Mouse (Mus musculus) embryonic facial prominence, embryonic 11.5 days (tissue): ENCODE measurements around the gene Lcp1. TPM values are rescaled to one million over a fixed set of nuclear protein-coding genes. Genes with fewer than 3 reads are reported as not detected.

ENCODE experiments used
- ATAC-seq: fragments of 200-750 bp; cut with Nextera tagmentation; replicated peaks from 2 replicates; pipeline ENCODE4 v1.8.0; 2017; ENCODE audit warnings: low read depth; ENCODE audit not compliant: insufficient number of reproducible peaks, low FRiP score, low TSS enrichment
- DNase-seq: peaks from one replicate; pipeline ENCODE4 v3.0.0-alpha.2; 2015; ENCODE audit warnings: low spot score
- H3K27ac ChIP-seq: fragments of 300-500 bp; sonication (generic); replicated peaks from 2 replicates; pipeline ENCODE4 v1.5.1; 2014; ENCODE audit warnings: mild to moderate bottlenecking, low read depth, low read length, control low read depth
- H3K27me3 ChIP-seq: fragments of 300-500 bp; sonication (generic); 2 replicates; pipeline ENCODE4 v1.6.1; 2014; ENCODE audit warnings: mild to moderate bottlenecking, low read length, moderate library complexity, mixed read lengths; ENCODE audit not compliant: control insufficient read depth, insufficient read depth
- H3K36me3 ChIP-seq: fragments of 300-500 bp; sonication (generic); replicated peaks from 2 replicates; pipeline ENCODE4 v1.6.1; 2014; ENCODE audit warnings: low read depth, mild to moderate bottlenecking, low read length, moderate library complexity, mixed read lengths; ENCODE audit not compliant: control insufficient read depth, insufficient read depth
- H3K4me1 ChIP-seq: fragments of 300-500 bp; sonication (generic); 2 replicates; pipeline ENCODE4 v1.6.1; 2014; ENCODE audit warnings: low read length, mixed read lengths; ENCODE audit not compliant: control insufficient read depth, insufficient read depth
- H3K4me2 ChIP-seq: fragments of 300-500 bp; sonication (generic); 2 replicates; pipeline ENCODE4 v1.6.1; 2014; ENCODE audit warnings: low read depth, mild to moderate bottlenecking, control low read depth, low read length, moderate library complexity
- H3K4me3 ChIP-seq: fragments of 300-500 bp; sonication (generic); 2 replicates; pipeline ENCODE4 v1.5.1; 2014; ENCODE audit warnings: low read depth, low read length, control low read depth
- H3K9ac ChIP-seq: fragments of 300-500 bp; sonication (generic); replicated peaks from 2 replicates; pipeline ENCODE4 v1.6.1; 2014; ENCODE audit warnings: mild to moderate bottlenecking, control low read depth, low read length
- H3K9me3 ChIP-seq: fragments of 300-500 bp; sonication (generic); replicated peaks from 2 replicates; pipeline ENCODE4 v1.6.1; 2016; ENCODE audit warnings: mild to moderate bottlenecking, low read length, inconsistent platforms, mixed read lengths; ENCODE audit not compliant: control insufficient read depth
- WGBS: fragments of 180-500 bp; shearing (Covaris S2); extraction: QIAGEN DNeasy Blood & Tissue Kit; methylation state at CpG from one replicate; pipeline ENCODE4 v1.1.7; 2014; 5-methylcytosine and 5-hydroxymethylcytosine counted together
- polyA plus RNA-seq: library from polyadenylated mRNA; unstranded; fragments of >200 nt; fragmentation: Nextera tagmentation; extraction: Ambion mirVana; gene quantifications from 2 replicates; pipeline ENCODE4 v1.2.1, GENCODE M21; 2014

Lcp1 gene
- polyA plus RNA-seq, 1 experiment from 2014 or later: 27.5 TPM

- no peaks in the 10 kb centered on the region for H3K4me1 ChIP-seq
- no peaks in the 10 kb centered on the region for H3K36me3 ChIP-seq
- ATAC-seq (no peak), DNase-seq (no peak)
- no peak overlapping the region for H3K27ac ChIP-seq
- no peaks in the 10 kb centered on the region for H3K9me3 ChIP-seq
- no peak overlapping the region for H3K9ac ChIP-seq
- no peak overlapping the region for H3K4me2 ChIP-seq
- H3K27me3 ChIP-seq: no peaks in the 10 kb centered on the region
- 81% methylated on average over 14 of the region's 14 CpGs for WGBS
- no peak overlapping the region for H3K4me3 ChIP-seq
These were observed 47.5 kb downstream of the Lcp1 start for GRCm38 (mm10) chr14:75178384-75178793.

DNA sequence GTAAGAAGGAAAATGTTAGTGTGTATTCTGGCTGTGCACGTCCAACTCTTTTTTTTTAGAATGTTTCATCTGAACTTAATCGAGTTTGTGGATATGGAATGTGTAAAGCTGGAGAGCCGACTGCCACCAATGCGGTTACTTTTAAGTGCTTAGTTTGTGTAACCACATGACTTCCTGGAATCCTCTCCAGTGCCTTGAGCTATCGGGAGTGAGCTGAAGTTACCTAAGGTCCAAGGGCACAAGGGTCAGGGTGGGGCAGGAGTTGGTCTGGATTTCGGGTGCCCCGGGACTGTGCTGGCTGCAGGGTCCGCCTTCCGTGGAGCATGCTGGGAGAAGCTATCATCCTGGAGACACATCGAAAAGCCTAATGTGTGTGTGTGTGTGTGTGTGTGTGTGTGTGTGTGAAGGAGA lies 47.9 kb downstream of the Lcp1 start:
- ATAC-seq (no peak), DNase-seq (no peak)
- no peaks in the 10 kb centered on the region for H3K36me3 ChIP-seq
- H3K4me1 ChIP-seq: no peaks in the 10 kb centered on the region
- no peaks in the 10 kb centered on the region for H3K9me3 ChIP-seq
- no peaks in the 10 kb centered on the region for H3K27me3 ChIP-seq
- H3K4me2 ChIP-seq: no peak overlapping the region
- no peak overlapping the region for H3K4me3 ChIP-seq
- no peak overlapping the region for H3K9ac ChIP-seq
- no peak overlapping the region for H3K27ac ChIP-seq
- WGBS: 65% methylated on average over 10 of the region's 10 CpGs

DNA sequence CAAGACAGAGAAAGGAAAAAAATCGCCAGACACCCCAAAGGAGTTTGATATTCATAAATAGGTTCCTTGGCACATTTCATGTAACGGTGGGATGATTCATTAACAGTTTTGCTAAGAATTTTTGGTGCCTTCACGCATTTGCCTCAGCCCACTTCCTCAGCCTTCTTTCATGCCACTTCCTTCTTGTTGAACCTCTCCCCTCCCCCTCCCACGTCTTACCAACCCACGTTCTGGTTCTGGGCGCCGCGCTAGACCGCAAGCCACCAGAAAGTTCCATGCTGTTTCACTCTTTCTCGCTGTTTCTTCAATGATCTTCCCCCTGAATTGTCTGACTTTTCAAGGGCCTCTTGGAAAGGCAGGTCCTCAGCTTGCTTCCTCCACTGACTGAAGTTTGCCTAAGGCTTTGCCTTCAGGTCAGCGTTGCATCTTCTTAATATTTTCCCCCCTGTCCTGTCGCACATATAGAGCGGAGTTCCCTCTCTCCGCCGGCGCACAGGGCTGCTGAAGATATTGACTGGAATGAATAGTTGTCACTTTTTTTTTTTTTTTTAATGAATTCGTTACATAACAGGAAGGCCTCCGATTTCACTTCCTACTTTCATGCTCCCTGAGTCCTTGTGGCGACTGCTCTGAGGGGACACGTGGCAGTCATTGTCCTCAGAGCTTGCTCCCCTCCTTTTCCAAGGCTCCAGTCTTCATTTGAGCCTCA lies 48.5 kb downstream of the Lcp1 start:
- Histone ChIP-seq H3K36me3 (no peaks in the 10 kb centered on the region), H3K9ac (no peak overlapping the region), H3K9me3 (no peaks in the 10 kb centered on the region), H3K4me2 (no peak overlapping the region), H3K27me3 (no peaks in the 10 kb centered on the region), H3K4me1 (no peaks in the 10 kb centered on the region), H3K4me3 (no peak overlapping the region), H3K27ac (no peak overlapping the region)
- DNase-seq: no peak
- WGBS: 85% methylated on average over 20 of the region's 20 CpGs
- no peak for ATAC-seq

DNA sequence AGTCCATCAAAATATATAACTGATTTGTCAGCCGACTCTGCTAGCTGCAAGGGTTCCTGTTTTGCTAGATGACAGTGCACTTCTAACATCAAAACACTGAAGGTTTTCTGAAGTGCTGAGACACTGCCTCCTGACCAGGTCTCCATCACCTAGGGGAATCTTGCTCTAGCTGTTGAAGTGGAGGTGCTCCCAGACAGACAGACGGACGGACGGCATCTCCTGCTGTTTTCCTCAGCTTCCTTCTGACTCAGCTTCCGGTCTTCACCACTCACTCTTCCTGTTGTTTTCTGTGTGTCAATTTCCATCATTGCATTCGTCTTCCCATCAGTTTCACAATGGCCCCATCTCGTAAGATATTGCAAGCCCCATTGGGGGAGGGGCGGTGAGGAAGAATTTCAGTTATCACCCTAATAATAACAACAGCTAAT lies 49.7 kb downstream of the Lcp1 start:
- Histone ChIP-seq H3K27me3 (no peaks in the 10 kb centered on the region), H3K4me3 (no peak overlapping the region), H3K9me3 (no peaks in the 10 kb centered on the region), H3K27ac (no peak overlapping the region), H3K9ac (no peak overlapping the region), H3K4me1 (no peaks in the 10 kb centered on the region), H3K36me3 (no peaks in the 10 kb centered on the region), H3K4me2 (no peak overlapping the region)
- ATAC-seq (no peak), DNase-seq (no peak)
- 86% methylated on average over 8 of the region's 8 CpGs for WGBS

DNA sequence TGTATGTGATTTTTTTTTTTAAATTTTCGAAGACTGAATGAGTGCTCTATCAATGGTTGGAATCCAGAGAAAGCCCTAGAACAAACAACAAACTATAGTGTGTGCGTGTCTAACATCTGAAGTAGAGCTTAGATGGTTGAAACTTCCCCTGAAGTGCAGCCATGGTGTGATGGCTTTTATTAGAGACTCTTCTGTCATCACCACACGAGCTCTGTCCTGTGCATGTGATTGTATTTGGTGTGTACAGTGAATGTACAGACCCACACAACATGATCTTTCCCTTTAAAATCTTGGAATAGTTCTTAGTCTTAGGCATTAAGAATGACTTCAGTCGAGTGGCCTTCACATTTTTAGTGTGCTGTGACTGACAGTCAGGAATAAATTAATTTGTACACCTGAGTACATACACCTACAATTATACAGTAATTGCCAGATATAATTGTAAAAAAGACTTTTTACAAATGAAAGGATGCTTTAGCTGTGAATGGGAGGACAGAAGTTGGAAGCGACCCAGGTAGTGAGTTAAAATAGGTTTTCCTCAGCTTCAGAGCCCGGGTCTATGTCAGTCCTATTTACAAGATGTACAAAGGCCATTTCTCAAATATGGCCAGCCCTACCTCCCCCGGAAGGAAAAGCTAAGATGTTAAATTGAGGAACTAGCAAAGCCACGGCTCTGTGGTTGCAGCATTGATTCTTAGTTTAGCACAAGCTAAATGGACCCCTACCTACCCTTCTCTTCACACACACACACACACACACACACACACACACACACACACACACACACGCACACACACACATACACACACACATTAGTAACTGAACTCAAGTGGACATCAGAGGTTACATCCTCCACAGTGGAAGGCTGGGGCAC lies 50.4 kb downstream of the Lcp1 start:
- no peaks in the 10 kb centered on the region for H3K27me3 ChIP-seq
- no peak overlapping the region for H3K9ac ChIP-seq
- H3K4me2 ChIP-seq: no peak overlapping the region
- DNase-seq: no peak
- WGBS: 86% methylated on average over 9 of the region's 9 CpGs
- no peaks in the 10 kb centered on the region for H3K9me3 ChIP-seq
- no peak overlapping the region for H3K4me3 ChIP-seq
- H3K36me3 ChIP-seq: no peaks in the 10 kb centered on the region
- H3K27ac ChIP-seq: no peak overlapping the region
- ATAC-seq: no peak
- H3K4me1 ChIP-seq: no peaks in the 10 kb centered on the region

DNA sequence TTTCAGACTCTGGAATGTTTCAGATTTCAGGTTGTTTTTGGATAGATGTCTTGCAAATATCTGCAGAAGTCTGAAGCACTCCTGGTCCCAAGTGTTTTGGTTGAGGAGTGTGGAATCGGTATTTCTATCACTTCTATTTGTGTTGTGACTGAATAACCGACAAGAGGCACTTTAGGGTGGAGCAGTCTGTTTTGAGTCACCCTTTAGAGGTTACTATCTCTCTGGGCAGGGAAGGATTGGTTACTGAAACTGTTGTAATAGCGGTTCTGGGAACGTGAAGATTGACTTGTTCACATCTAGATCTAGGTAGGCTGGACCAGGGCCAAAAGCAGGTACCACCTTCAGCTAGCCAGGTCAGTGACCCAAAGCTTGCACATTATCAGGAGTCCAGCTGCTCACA lies 51.5 kb downstream of the Lcp1 start:
- 81% methylated on average over 4 of the region's 4 CpGs for WGBS
- no peaks in the 10 kb centered on the region for H3K4me1 ChIP-seq

DNA sequence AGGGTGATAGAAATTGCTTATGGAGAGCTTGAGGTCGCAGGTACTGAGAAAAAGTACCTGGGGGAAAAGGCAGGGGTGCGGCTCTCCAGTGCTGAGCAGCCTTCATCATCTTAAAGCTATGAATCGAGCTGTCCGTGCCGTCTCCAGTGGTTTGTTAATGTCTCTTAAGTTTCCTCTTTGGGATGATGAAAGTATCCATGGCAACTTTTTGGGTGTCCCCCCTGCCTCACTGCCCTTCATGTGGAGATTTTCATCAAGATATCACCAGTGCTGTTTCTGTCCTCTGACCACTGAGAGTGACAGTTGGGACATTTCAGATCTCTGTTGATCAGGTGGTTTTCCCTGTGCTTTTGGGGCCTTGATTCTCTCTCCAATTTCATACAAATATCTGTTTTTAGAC lies 51.9 kb downstream of the Lcp1 start:
- Histone ChIP-seq H3K27me3 (no peaks in the 10 kb centered on the region), H3K4me1 (no peaks in the 10 kb centered on the region), H3K4me3 (no peak overlapping the region), H3K36me3 (no peaks in the 10 kb centered on the region), H3K9ac (no peak overlapping the region), H3K9me3 (no peaks in the 10 kb centered on the region), H3K27ac (no peak overlapping the region), H3K4me2 (no peak overlapping the region)
- 83% methylated on average over 5 of the region's 5 CpGs for WGBS
- ATAC-seq (no peak), DNase-seq (no peak)

More for the DNA sequence above, 51.5 kb downstream of the Lcp1 start:
- Histone ChIP-seq H3K36me3 (no peaks in the 10 kb centered on the region), H3K4me3 (no peak overlapping the region), H3K9me3 (no peaks in the 10 kb centered on the region), H3K9ac (no peak overlapping the region), H3K27ac (no peak overlapping the region), H3K4me2 (no peak overlapping the region), H3K27me3 (no peaks in the 10 kb centered on the region)
- DNase-seq (no peak), ATAC-seq (no peak)
